Mouse (Mus musculus): ENCODE measurements around the gene Nacc1. TPM values are rescaled to one million over a fixed set of nuclear protein-coding genes. Genes with fewer than 3 reads are reported as not detected.
A peak's percentile ranks its signal among the peaks of the same experiment; 100 is the strongest.

The Nacc1 gene
- polyA plus RNA-seq, 1 experiment = 81.5 TPM

DNA sequence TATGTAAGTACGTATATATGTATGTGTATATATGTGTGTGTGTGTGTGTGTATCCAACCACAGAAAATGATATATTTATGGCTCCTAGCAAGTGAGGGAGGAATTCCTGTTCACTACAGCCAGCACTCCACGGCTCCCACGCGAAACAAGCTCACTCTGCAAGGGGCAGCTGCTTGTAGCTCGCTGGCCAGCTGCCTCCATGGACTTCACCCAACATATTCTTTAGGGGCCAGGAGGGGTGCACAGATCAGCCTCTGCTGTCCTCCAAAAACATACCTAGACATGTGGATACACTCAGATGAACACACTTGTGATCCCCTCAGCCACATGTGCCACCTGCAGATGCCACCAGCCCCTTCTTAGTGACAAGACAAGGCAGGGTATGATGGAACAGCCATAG lies 44.9 kb upstream of the Nacc1 start:
- TF ChIP-seq CTCF (IDR thresholded peaks at IDR 0.05; ENCODE audit: control insufficient read depth, insufficient read depth, insufficient read length) = no peak
- TF ChIP-seq MYOG (IDR thresholded peaks at IDR 0.05; ENCODE audit: control insufficient read depth, extremely low read depth, insufficient read length) = no peak
- no peak for TF ChIP-seq CEBPB (IDR thresholded peaks at IDR 0.05; ENCODE audit: low read depth)
- no peak for TF ChIP-seq MAX (IDR thresholded peaks at IDR 0.05)
- TF ChIP-seq USF1 (IDR thresholded peaks at IDR 0.05; ENCODE audit: low read depth) = no peak
- no peak for TF ChIP-seq MYOD1 (IDR thresholded peaks at IDR 0.05; ENCODE audit: control insufficient read depth, insufficient read length, low read depth)
- no peak for TF ChIP-seq FOSL1 (IDR thresholded peaks at IDR 0.05; ENCODE audit: insufficient read depth, low read length, poor library complexity, severe bottlenecking)
- Histone ChIP-seq H3K36me3 (ENCODE audit: control insufficient read depth, insufficient read depth) (peaks cover 10% of the 10 kb centered on the region), H3K79me3 (ENCODE audit: low read depth) (no peaks in the 10 kb centered on the region), H3K27me3 (ENCODE audit: control insufficient read depth, insufficient read depth, insufficient read length) (no peaks in the 10 kb centered on the region), H3ac (ENCODE audit: control insufficient read depth, insufficient read length, low read depth) (no peak overlapping the region), H3K4me3 (ENCODE audit: insufficient read depth, poor library complexity, severe bottlenecking) (no peak overlapping the region), H3K79me2 (ENCODE audit: control insufficient read depth, insufficient read depth) (peaks cover 59% of the 10 kb centered on the region)

DNA sequence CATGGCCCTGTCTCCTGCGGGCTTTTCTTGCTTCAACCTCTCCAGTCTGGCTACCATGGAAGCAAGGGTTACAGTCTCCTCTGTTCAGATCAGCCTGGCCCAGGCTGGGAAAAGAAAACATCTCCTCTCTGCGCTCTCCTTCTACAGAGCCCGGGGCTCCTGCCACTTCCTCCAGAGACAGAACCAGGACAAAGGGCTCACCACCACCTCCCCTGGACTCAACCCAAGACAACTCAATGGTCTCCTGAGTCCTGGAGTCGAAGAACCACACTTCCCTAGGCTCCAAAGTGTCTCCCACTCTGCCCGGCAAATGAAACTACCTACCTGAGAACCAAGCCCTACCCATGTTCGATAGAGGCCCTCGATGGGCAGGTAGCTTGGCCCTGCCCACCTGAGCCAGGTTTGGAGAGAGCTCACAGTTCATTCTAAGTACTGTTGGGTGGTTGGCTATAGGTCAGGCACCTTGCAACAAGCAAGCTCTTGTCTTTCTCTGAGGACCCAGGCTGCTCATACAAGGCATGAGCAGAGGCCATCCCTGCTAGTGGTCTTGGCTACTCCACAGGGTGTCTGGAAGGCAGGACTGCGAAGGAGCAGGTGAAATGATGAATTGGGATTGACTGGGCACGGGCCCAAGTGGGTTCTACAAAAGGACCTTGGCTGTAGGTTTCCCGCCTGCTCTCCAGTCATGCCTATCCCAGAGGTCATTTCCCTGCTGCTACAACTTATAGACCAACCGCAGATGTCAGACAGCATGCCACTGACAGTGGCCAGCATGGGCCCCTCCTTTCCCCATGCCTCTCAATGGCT lies 43.9 kb upstream of the Nacc1 start:
- Histone ChIP-seq H3ac (ENCODE audit: control insufficient read depth, insufficient read length, low read depth) (no peak overlapping the region), H3K4me3 (ENCODE audit: insufficient read depth, poor library complexity, severe bottlenecking) (no peak overlapping the region), H3K79me3 (ENCODE audit: low read depth) (no peaks in the 10 kb centered on the region), H3K79me2 (ENCODE audit: control insufficient read depth, insufficient read depth) (peaks cover 52% of the 10 kb centered on the region), H3K27me3 (ENCODE audit: control insufficient read depth, insufficient read depth, insufficient read length) (no peaks in the 10 kb centered on the region), H3K36me3 (ENCODE audit: control insufficient read depth, insufficient read depth) (peaks cover 18% of the 10 kb centered on the region)
- TF ChIP-seq MYOD1 (IDR thresholded peaks at IDR 0.05; ENCODE audit: control insufficient read depth, insufficient read length, low read depth) (no peak), CEBPB (IDR thresholded peaks at IDR 0.05; ENCODE audit: low read depth) (no peak), MYOG (IDR thresholded peaks at IDR 0.05; ENCODE audit: control insufficient read depth, extremely low read depth, insufficient read length) (no peak), FOSL1 (IDR thresholded peaks at IDR 0.05; ENCODE audit: insufficient read depth, low read length, poor library complexity, severe bottlenecking) (no peak)

DNA sequence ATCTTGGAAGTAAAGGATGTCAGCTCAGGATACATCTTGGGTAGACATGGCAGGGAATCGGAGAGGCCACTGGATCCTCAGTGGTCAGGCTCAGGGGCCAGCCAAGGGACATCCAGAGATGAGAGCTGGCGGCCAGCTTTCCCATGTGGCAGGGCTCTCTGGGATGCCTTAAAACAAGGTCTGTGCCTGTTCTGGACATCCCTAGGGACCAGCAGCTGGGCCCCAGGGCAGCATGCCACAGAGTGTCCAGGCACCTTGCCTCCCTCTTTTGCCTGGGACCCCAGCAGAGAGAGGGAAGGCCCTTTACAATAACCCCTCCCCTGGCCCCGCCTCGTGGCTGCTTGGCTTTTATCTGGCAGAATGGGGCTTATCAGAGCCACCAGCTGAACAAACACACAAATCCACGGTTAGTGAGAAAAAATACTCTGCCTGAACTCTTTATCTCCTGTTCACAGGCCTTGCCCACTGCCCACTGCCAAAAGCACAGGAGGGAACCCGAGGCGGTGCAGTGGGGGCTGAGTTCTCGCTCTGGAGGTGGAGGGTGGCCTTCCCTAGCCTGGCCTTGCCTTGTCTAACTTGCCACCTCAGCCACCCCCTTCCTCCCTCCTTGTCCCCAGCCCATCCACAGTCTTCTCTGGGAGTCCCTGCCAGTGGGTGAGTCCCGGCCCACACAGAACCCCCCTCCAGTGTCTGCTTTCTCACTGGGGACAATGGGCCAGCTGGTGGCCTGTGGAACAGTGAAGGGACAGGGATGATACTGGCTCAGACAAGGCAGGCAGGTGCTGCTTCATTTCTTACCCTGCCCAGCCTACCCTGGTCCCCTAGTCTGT lies 43.1 kb upstream of the Nacc1 start:
- no peak overlapping the region for H3K4me3 ChIP-seq (ENCODE audit: insufficient read depth, poor library complexity, severe bottlenecking)
- no peak for TF ChIP-seq CTCF (IDR thresholded peaks at IDR 0.05; ENCODE audit: control insufficient read depth, insufficient read depth, insufficient read length)
- TF ChIP-seq MYOD1 (IDR thresholded peaks at IDR 0.05; ENCODE audit: control insufficient read depth, insufficient read length, low read depth) = no peak
- TF ChIP-seq MYOG (IDR thresholded peaks at IDR 0.05; ENCODE audit: control insufficient read depth, extremely low read depth, insufficient read length) = no peak
- no peak for TF ChIP-seq FOSL1 (IDR thresholded peaks at IDR 0.05; ENCODE audit: insufficient read depth, low read length, poor library complexity, severe bottlenecking)
- no peak for TF ChIP-seq CEBPB (IDR thresholded peaks at IDR 0.05; ENCODE audit: low read depth)
- no peak for TF ChIP-seq MAX (IDR thresholded peaks at IDR 0.05)
- TF ChIP-seq USF1 (IDR thresholded peaks at IDR 0.05; ENCODE audit: low read depth) = no peak
- no peaks in the 10 kb centered on the region for H3K27me3 ChIP-seq (ENCODE audit: control insufficient read depth, insufficient read depth, insufficient read length)
- no peak overlapping the region for H3ac ChIP-seq (ENCODE audit: control insufficient read depth, insufficient read length, low read depth)
- peaks cover 44% of the 10 kb centered on the region for H3K79me2 ChIP-seq (ENCODE audit: control insufficient read depth, insufficient read depth)
- H3K79me3 ChIP-seq (ENCODE audit: low read depth) = no peaks in the 10 kb centered on the region
- peaks cover 24% of the 10 kb centered on the region for H3K36me3 ChIP-seq (ENCODE audit: control insufficient read depth, insufficient read depth)

DNA sequence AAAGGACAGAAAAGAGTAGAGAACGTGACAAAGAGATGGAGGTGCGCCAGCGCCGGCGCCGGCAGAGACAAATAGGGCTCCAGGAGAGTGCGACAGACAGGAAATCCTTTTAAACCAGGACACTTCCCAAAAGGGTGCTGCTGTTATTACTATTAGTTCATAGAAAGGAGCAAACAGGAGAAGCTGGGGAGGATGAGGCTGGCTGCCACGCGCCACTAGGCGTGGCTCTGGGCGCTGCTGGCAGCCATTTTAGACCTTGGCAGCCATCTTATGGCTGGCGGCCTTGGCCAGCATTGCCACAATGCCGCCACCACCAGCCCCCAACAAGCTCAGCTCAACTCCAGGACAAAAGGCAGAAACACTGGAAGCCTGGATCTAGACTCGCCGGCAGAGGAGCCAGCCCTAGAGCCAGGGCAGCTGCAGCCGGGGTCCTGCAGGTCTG lies 42.3 kb upstream of the Nacc1 start:
- Histone ChIP-seq H3K4me3 (ENCODE audit: insufficient read depth, poor library complexity, severe bottlenecking) (no peak overlapping the region), H3K79me2 (ENCODE audit: control insufficient read depth, insufficient read depth) (peaks cover 47% of the 10 kb centered on the region), H3K79me3 (ENCODE audit: low read depth) (no peaks in the 10 kb centered on the region), H3K36me3 (ENCODE audit: control insufficient read depth, insufficient read depth) (peaks cover 32% of the 10 kb centered on the region), H3ac (ENCODE audit: control insufficient read depth, insufficient read length, low read depth) (no peak overlapping the region), H3K27me3 (ENCODE audit: control insufficient read depth, insufficient read depth, insufficient read length) (no peaks in the 10 kb centered on the region)
- TF ChIP-seq CTCF (IDR thresholded peaks at IDR 0.05; ENCODE audit: control insufficient read depth, insufficient read depth, insufficient read length) = no peak
- no peak for TF ChIP-seq USF1 (IDR thresholded peaks at IDR 0.05; ENCODE audit: low read depth)
- TF ChIP-seq FOSL1 (IDR thresholded peaks at IDR 0.05; ENCODE audit: insufficient read depth, low read length, poor library complexity, severe bottlenecking) = no peak
- no peak for TF ChIP-seq CEBPB (IDR thresholded peaks at IDR 0.05; ENCODE audit: low read depth)
- TF ChIP-seq MYOD1 (IDR thresholded peaks at IDR 0.05; ENCODE audit: control insufficient read depth, insufficient read length, low read depth) = no peak
- TF ChIP-seq MAX (IDR thresholded peaks at IDR 0.05) = no peak
- no peak for TF ChIP-seq MYOG (IDR thresholded peaks at IDR 0.05; ENCODE audit: control insufficient read depth, extremely low read depth, insufficient read length)

DNA sequence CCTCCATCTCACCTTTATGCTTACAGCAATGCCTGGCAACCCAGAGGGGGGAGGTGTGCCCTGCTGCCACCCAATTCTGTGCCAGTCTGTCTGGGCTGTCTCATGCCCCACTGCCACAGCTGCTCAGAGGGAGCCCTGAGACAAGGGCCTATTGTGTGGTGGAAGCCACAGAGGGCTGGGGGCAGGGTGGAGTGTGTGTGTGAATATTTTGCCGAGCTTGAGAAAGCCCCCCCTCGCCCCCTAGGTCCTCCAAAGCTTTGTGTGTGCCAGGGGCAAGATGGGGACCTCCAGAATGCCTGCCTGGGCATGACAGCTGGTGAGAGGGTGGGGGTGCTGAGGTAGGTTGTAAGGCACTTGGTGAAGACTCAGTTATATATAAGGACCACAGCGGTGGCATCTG lies 40.8 kb upstream of the Nacc1 start:
- Histone ChIP-seq H3K27me3 (ENCODE audit: control insufficient read depth, insufficient read depth, insufficient read length) (no peaks in the 10 kb centered on the region), H3K4me3 (ENCODE audit: insufficient read depth, poor library complexity, severe bottlenecking) (no peak overlapping the region), H3K79me3 (ENCODE audit: low read depth) (no peaks in the 10 kb centered on the region), H3ac (ENCODE audit: control insufficient read depth, insufficient read length, low read depth) (no peak overlapping the region), H3K79me2 (ENCODE audit: control insufficient read depth, insufficient read depth) (peaks cover 34% of the 10 kb centered on the region), H3K36me3 (ENCODE audit: control insufficient read depth, insufficient read depth) (peaks cover 43% of the 10 kb centered on the region)
- peak; percentile 20 for TF ChIP-seq MYOD1 (IDR thresholded peaks at IDR 0.05; ENCODE audit: control insufficient read depth, insufficient read length, low read depth)
- TF ChIP-seq USF1 (IDR thresholded peaks at IDR 0.05; ENCODE audit: low read depth) = no peak
- no peak for TF ChIP-seq CTCF (IDR thresholded peaks at IDR 0.05; ENCODE audit: control insufficient read depth, insufficient read depth, insufficient read length)
